Comparison of ENCODE assay signal across 19 mouse cellular contexts in genomic region chr16:87254736-87255135, GRCm38 (mm10).
A peak's percentile ranks its signal among the peaks of the same experiment; 100 is the strongest.
DNase-seq lines count a peak whose midpoint lies in the region; ATAC-seq and TF ChIP-seq lines count a peak whose summit lies in the region.
"Had no signal": no experiment of that assay in that cellular context is flagged by ENCODE, and none has a peak within 500 bp of the region (broad histone marks: within the 10 kb centered on the region; RNA-seq: fewer than 3 reads in every experiment).

No protein-coding gene starts in this region.

- DNase-seq in heart, adult 11 months = peak; percentile 41
- peak; percentile 55 for DNase-seq in CH12.LX (ENCODE audit: extremely low read depth)
- DNase-seq in liver, postnatal 0 days = no peak
- DNase-seq: adrenal gland, adult 2 months; adrenal gland, adult 8-10 months; adrenal gland, postnatal 10 days; adrenal gland, postnatal 14 days; adrenal gland, postnatal 25 days; adrenal gland, postnatal 36 days; B cell, adult 2 months; cerebellum, adult 11 months; cerebellum, adult 11-12 months; cerebellum, adult 18-20 months; cerebellum, adult 2 months had no signal

- no peak for TF ChIP-seq EP300 in CH12.LX (IDR thresholded peaks at IDR 0.05; ENCODE audit: low read length)
- TF ChIP-seq EP300 in liver, postnatal 0 days (IDR thresholded peaks at IDR 0.05; ENCODE audit: low read depth) = no peak

- in situ Hi-C loops in CH12.LX (cut with MboI; ENCODE audit: low pct_ligation_motif_present, low pct_unique_long_range_greater_than_20kb, low sequenced_read_pairs) = no loop called here

- H3K4me3 ChIP-seq in heart, embryonic 11.5 days (ENCODE audit: low read depth, low read length) = no peak overlapping the region
- no peak overlapping the region for H3K4me3 ChIP-seq in CH12.LX (replicated peaks in 1 of 3; ENCODE audit: low read depth in 2 of 3, low read length in 2 of 3, poor library complexity in 1 of 3)
- H3K4me3 ChIP-seq in liver, postnatal 0 days (ENCODE audit: low read depth, low read length) = no peak overlapping the region

- no peaks in the 10 kb centered on the region for H3K79me2 ChIP-seq in CH12.LX (replicated peaks; ENCODE audit: control insufficient read depth, extremely low read depth, insufficient read depth, poor library complexity, severe bottlenecking)

- peaks cover 4% of the 10 kb centered on the region for H3K4me1 ChIP-seq in heart, embryonic 11.5 days (ENCODE audit: control insufficient read depth, insufficient read depth, low read length)
- peaks cover 0 to 7% of the 10 kb centered on the region in 2 experiments; a peak in 3 of 4 replicates for H3K4me1 ChIP-seq in CH12.LX (ENCODE audit: control insufficient read depth in 1 of 2, insufficient read depth in 2 of 2)
- H3K4me1 ChIP-seq in liver, postnatal 0 days (ENCODE audit: insufficient read depth) = no peaks in the 10 kb centered on the region

- H3K9me3 ChIP-seq in heart, embryonic 11.5 days (replicated peaks; ENCODE audit: control insufficient read depth, low read length) = no peaks in the 10 kb centered on the region
- no peaks in the 10 kb centered on the region for H3K9me3 ChIP-seq in CH12.LX (replicated peaks; ENCODE audit: low read length)
- H3K9me3 ChIP-seq in liver, postnatal 0 days (ENCODE audit: low read length) = no peaks in the 10 kb centered on the region
- H3K9me3 ChIP-seq: G1E had no signal

- no peak overlapping the region for H3K4me2 ChIP-seq in heart, embryonic 11.5 days
- no peak overlapping the region for H3K4me2 ChIP-seq in CH12.LX (ENCODE audit: insufficient read depth, low read depth, poor library complexity, severe bottlenecking)
- no peak overlapping the region for H3K4me2 ChIP-seq in liver, postnatal 0 days (ENCODE audit: low read depth, low read length)

- no peak for TF ChIP-seq RAD21 in CH12.LX (IDR thresholded peaks at IDR 0.05; ENCODE audit: low read depth, low read length)

- TF ChIP-seq POLR2A in CH12.LX (IDR thresholded peaks at IDR 0.05; ENCODE audit: low read depth, low read length) = no peak

- H3K9ac ChIP-seq in heart, embryonic 11.5 days (ENCODE audit: low read depth, low read length) = no peak overlapping the region
- H3K9ac ChIP-seq in CH12.LX (ENCODE audit: insufficient read depth, low read depth) = no peak overlapping the region
- H3K9ac ChIP-seq in liver, postnatal 0 days (replicated peaks) = no peak overlapping the region

- ATAC-seq in heart, embryonic 11.5 days (replicated peaks; ENCODE audit: insufficient number of reproducible peaks, low FRiP score, low TSS enrichment) = no peak
- ATAC-seq in liver, postnatal 0 days = no peak
- ATAC-seq: activated CD4-positive, CD25-positive, alpha-beta regulatory T cell, adult 4 months; CD4-positive, CD25-positive, alpha-beta regulatory T cell, adult 4 months; Patski had no signal

- H3K36me3 ChIP-seq in heart, embryonic 11.5 days (ENCODE audit: control insufficient read depth, insufficient read depth, low read length) = no peaks in the 10 kb centered on the region
- H3K36me3 ChIP-seq in CH12.LX (replicated peaks in 1 of 2; ENCODE audit: control insufficient read depth in 1 of 2, insufficient read depth in 1 of 2, low read length in 1 of 2) = no peaks in the 10 kb centered on the region
- H3K36me3 ChIP-seq in liver, postnatal 0 days (replicated peaks; ENCODE audit: insufficient read depth, low read length) = no peaks in the 10 kb centered on the region
- H3K36me3 ChIP-seq: G1E had no signal

- dilution Hi-C loops in CH12.LX (cut with MboI; ENCODE audit: extremely low pct_ligation_motif_present, extremely low pct_unique_long_range_greater_than_20kb, low sequenced_read_pairs) = no loop called here

- WGBS in heart, embryonic 11.5 days (ENCODE audit: insufficient replicate concordance) = 94% methylated on average over 1 of the region's 1 CpGs
- WGBS in liver, postnatal 0 days (ENCODE audit: insufficient replicate concordance) = 63% methylated on average over 1 of the region's 1 CpGs

- TF ChIP-seq CTCF in CH12.LX (conservative IDR thresholded peaks at IDR 0.05 in 1 of 2, IDR thresholded peaks at IDR 0.05 in 1 of 2; ENCODE audit: low read depth in 2 of 2, low read length in 2 of 2) = no peak
- no peak for TF ChIP-seq CTCF in liver, postnatal 0 days (IDR thresholded peaks at IDR 0.05; ENCODE audit: low read depth)

- no peaks in the 10 kb centered on the region for H3K27me3 ChIP-seq in heart, embryonic 11.5 days (ENCODE audit: control insufficient read depth, insufficient read depth, low read length)
- H3K27me3 ChIP-seq in CH12.LX (replicated peaks) = no peaks in the 10 kb centered on the region
- no peaks in the 10 kb centered on the region for H3K27me3 ChIP-seq in liver, postnatal 0 days (ENCODE audit: insufficient read depth, low read length)
- H3K27me3 ChIP-seq: Patski had no signal

- no peak overlapping the region for H3K27ac ChIP-seq in heart, embryonic 11.5 days (ENCODE audit: low read depth, low read length)
- no peak overlapping the region for H3K27ac ChIP-seq in CH12.LX (ENCODE audit: insufficient read depth, low read depth)
- no peak overlapping the region for H3K27ac ChIP-seq in liver, postnatal 0 days (ENCODE audit: low read depth)

TF ChIP-seq in CH12.LX, 34 proteins besides CTCF, POLR2A, EP300 and RAD21:
- TF ChIP-seq ETS1 (conservative IDR thresholded peaks at IDR 0.05; ENCODE audit: low read depth, low read length) (no peak), IRF4 (IDR thresholded peaks at IDR 0.05; ENCODE audit: low read depth, low read length) (peak; percentile 54; the same call in 1 of the 2 replicates)
